Mouse (Mus musculus): ENCODE data around the gene Ecm2. TPM values are rescaled to one million over a fixed set of nuclear protein-coding genes. Genes with fewer than 3 reads are reported as not detected.

Ecm2 gene
- total RNA-seq, 1 experiment from 2014 or later = 0.09 TPM

DNA sequence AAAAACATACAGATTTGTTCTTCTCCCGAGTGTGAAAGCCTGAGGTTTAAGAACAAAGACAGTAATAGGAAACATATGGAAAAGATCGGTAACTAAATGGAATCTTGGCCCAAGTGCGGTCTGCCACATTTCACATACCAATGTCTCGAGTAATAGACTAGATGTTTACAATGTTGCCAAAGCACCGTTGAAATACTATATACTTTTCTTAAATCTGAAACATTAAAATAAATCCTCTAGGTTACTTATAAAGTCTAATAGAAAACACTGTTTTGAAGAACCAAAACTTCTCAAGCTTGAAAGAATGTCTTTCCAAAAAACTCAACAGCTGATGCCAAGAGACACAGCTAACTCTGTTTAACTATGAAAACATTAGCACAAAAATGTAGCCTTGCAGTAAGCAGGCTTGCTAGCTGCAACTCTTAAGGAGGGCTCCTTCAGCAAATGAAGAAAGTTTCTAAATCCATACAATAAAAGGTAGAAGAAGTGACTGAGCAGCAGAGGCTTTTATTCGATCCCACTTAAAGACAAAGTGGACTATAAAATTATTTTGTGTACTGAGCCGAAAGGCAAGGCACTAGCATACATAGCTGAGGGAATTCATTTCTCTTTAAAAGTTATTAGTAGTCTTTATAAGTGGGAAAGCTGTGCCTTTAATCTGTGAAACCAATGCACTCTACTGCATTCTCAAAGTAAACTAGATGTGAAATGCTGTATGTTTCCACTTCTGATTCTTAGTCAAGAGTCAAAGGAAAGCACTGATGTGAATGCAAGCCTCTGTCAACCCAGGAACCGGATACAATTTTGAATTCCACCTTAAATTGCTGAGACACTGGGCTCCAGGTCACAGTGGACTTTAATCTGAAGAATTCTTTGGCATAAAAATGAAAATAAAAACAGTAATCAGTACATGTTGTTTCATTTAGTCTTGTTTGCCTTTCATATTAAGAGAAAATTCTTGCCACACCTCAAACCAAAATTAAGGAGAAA lies 77.2 kb downstream of the Ecm2 start, which contains the start of gene Omd:
Gene Omd, plus strand, starts transcription at position 922 of the 990 bp plus-strand sequence.
- no peak for ATAC-seq (replicated peaks; ENCODE audit: low read depth, poor library complexity, severe bottlenecking)

Other genes with a start within 250 kb of the Ecm2 start
- gene Fgd3, start 184.5 kb upstream of the Ecm2 start, total RNA-seq (2017) = 8.8 and 11.9 TPM in 2 replicates
- gene Bicd2, start 163.2 kb upstream of the Ecm2 start, total RNA-seq (2017) = 20.4 and 24.3 TPM in 2 replicates
- 8.4 and 11.3 TPM in 2 replicates for gene Ippk, start 83.6 kb upstream of the Ecm2 start, total RNA-seq (2017)
- 10.0 and 10.6 TPM in 2 replicates for gene Tes3-ps, start 11.5 kb upstream of the Ecm2 start, total RNA-seq (2017)
- gene Aspn, start 39.6 kb downstream of the Ecm2 start, total RNA-seq (2017) = not detected in 2 replicates
- gene Omd, start 77.7 kb downstream of the Ecm2 start, total RNA-seq (2017) = not detected in 2 replicates
- gene Ogn, start 103.2 kb downstream of the Ecm2 start, total RNA-seq (2017) = 0.37 and 0.39 TPM in 2 replicates
- gene Cenpp, start 148.0 kb downstream of the Ecm2 start, total RNA-seq (2017) = 31.6 and 40.2 TPM in 2 replicates
- 55.2 and 79.7 TPM in 2 replicates for gene Nol8, start 148.3 kb downstream of the Ecm2 start, total RNA-seq (2017)
- gene Iars, start 177.3 kb downstream of the Ecm2 start, total RNA-seq (2017) = 87.6 and 88.7 TPM in 2 replicates